Mouse (Mus musculus) monocyte, adult 59 days (primary cell): ENCODE results near the gene Izumo2. TPM values are rescaled to one million over a fixed set of nuclear protein-coding genes. Genes with fewer than 3 reads are reported as not detected.

Experiments
- total RNA-seq, 2 experiments: library from RNA; stranded (reverse); gene quantifications; one replicate each; pipeline ENCODE4 v1.2.4; 2023

Gene Izumo2
- total RNA-seq, result not detected

DNA sequence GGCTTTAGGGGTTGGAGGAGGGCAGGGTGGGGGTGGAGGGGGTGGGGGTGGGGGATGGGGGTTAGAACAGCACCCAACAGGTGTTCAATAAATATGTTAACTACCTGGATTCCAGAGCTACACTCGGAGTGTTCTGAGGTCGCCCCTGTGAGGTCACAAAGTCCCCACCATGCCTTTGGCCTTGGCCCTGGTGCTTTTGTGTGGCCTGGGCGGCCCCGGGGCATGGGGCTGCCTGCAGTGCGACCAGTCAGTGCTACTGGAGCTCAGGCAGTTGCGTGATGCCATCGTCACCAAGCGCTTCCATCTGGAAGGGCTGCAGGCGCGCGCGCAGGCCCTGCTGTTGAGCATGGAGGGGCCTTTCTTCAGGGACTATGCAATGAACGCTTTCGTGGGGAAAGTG lies at the start of gene Izumo2:
Izumo2 (plus strand) TSS at position 169 of the 400 bp plus-strand sequence.

DNA sequence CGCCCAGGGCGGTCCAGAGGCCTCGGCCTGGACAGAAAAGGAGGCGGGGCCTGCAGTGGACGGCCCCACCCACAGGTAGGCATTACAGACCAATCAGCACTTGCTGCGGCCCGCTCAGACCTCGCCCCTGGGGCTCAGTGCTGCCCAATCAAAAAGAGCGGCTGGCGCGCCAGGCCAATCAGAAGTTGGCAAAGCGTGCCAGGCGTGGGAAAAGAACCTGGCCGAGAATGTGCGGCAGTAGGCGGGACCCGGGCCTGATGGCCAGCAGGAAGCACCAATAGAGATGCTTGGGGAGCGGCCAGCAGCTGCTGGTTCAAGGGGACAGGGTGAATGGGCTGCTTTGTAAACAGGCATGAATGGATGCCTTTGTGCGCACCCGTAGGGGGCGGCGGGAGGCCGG lies 37.7 kb upstream of the Izumo2 start, which contains the start of gene Myh14:
Myh14 (minus strand) TSS at position 41 of the 400 bp plus-strand sequence.

DNA sequence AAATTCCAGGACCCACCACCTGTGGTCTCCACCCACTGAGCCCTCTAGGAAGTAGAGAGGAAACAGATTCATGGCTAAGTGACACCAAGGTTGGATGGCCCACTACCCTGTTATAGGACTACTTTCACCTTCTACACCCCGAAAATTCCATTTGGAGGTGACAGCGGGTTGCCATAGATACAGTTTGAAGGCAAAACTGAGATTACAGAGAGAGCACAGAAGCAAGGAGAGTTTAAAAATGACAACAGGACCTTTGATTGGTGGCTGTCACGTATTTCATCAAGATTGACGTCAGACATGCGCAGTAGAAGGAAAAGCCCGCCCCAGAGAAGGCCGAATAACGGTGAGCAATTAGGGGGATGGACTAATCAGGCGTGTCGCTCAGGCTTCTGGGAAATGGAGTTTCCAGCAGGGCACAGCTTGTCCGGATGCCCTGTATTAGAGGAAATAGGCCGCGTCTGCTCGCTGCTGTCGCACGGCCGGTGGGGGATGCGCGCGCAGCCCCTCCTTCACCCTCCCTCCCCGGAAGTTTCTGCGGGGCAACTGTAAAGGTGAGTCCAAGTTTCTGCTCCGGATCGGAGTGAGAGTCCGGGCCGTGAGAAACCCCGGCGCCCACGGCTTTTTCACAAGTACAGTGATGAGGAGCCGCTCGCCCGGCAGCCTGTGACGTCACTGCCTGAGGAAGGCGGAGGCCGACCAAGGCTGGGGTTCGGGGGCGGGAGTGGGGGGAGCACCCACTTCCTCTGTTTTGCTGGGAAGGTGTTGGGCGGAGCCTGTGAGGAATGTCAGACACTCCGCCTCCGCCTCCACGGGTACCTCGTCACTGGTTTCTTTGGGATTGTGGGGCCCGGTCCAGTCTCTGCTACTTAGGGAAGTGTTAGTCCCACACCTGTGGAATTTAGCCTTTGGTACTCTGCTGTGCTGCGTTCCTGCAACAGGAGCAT lies 39.8 kb downstream of the Izumo2 start, which contains the start of gene Vrk3:
Vrk3 (plus strand) TSS at position 313 of the 944 bp plus-strand sequence.

DNA sequence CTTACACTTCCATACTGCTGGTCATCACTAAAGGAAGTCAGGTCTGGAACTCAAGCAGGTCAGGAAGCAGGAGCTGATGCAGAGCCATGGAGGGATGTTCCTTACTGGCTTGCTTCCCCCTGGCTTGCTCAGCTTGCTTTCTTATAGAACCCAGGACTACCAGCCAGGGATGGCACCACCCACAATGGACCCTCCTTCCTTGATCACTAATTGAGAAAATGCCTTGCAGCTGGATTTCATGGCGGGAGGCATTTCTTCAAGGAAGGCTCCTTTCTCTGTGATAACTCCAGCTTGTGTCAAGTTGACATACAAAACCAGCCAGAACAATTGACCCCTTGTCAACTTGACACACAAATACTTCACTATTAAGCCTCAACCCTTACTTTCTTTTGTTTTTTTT lies 42.4 kb downstream of the Izumo2 start, which contains the start of gene Zfp473:
Zfp473 (minus strand) TSS at position 101 of the 400 bp plus-strand sequence.

Other genes starting within 250 kb of the Izumo2 start
- not detected for gene Aspdh, start 243.4 kb upstream of the Izumo2 start, total RNA-seq
- 10 to 100 TPM; 44.5 to 50.4 TPM for gene Josd2, start 240.8 kb upstream of the Izumo2 start, total RNA-seq
- gene Emc10, start 212.2 kb upstream of the Izumo2 start, total RNA-seq, result 10 to 100 TPM; 58.9 to 60.9 TPM
- gene Fam71e1, start 212.2 kb upstream of the Izumo2 start, total RNA-seq, result 1 to 10 TPM; 2.8 to 3.8 TPM
- gene Mybpc2, start 184.1 kb upstream of the Izumo2 start, total RNA-seq, result under 1 TPM; 0.13 to 0.27 TPM
- 1 to 10 TPM; 5.7 to 9.4 TPM for gene Spib, start 176.7 kb upstream of the Izumo2 start, total RNA-seq
- gene Pold1, start 159.9 kb upstream of the Izumo2 start, total RNA-seq, result 10 to 100 TPM; 14.4 to 18.7 TPM
- gene Nr1h2, start 154.8 kb upstream of the Izumo2 start, total RNA-seq, result 100 to 1,000 TPM; 256 TPM
- gene Napsa, start 136.4 kb upstream of the Izumo2 start, total RNA-seq, result 100 to 1,000 TPM; 353 to 405 TPM
- 1 to 10 TPM; 1.7 to 3.4 TPM for gene Kcnc3, start 118.1 kb upstream of the Izumo2 start, total RNA-seq
- 1 to 10 TPM in 1 of 2 experiments, under 1 TPM in 1; 0.15 to 1.3 TPM for gene Myh14, start 37.9 kb upstream of the Izumo2 start, total RNA-seq
- 10 to 100 TPM; 57.7 to 61.2 TPM for gene Vrk3, start 39.7 kb downstream of the Izumo2 start, total RNA-seq
- gene Zfp473, start 42.3 kb downstream of the Izumo2 start, total RNA-seq, result 1 to 10 TPM in 1 of 2 experiments, under 1 TPM in 1; 0.33 to 1.1 TPM
- gene Nup62, start 107.3 kb downstream of the Izumo2 start, total RNA-seq, result 10 to 100 TPM; 26.2 to 31.2 TPM
- 10 to 100 TPM; 12.7 to 14.3 TPM for gene Il4i1, start 107.6 kb downstream of the Izumo2 start, total RNA-seq
- 1 to 10 TPM; 4.7 to 6.0 TPM for gene Atf5, start 107.9 kb downstream of the Izumo2 start, total RNA-seq
- 10 to 100 TPM; 28.4 to 31.3 TPM for gene Akt1s1, start 140.2 kb downstream of the Izumo2 start, total RNA-seq
- 10 to 100 TPM; 78.0 to 79.4 TPM for gene Tbc1d17, start 140.3 kb downstream of the Izumo2 start, total RNA-seq
- 10 to 100 TPM; 83.9 to 88.5 TPM for gene Pnkp, start 148.4 kb downstream of the Izumo2 start, total RNA-seq
- gene Ptov1, start 161.0 kb downstream of the Izumo2 start, total RNA-seq, result 10 to 100 TPM; 59.0 to 65.1 TPM
- 10 to 100 TPM; 51.0 to 54.3 TPM for gene Med25, start 184.0 kb downstream of the Izumo2 start, total RNA-seq
- gene Fuz, start 187.3 kb downstream of the Izumo2 start, total RNA-seq, result 10 to 100 TPM in 1 of 2 experiments, 1 to 10 TPM in 1; 8.5 to 13.7 TPM
- 10 to 100 TPM; 65.0 to 66.5 TPM for gene Ap2a1, start 220.8 kb downstream of the Izumo2 start, total RNA-seq
- not detected for gene Tsks, start 234.5 kb downstream of the Izumo2 start, total RNA-seq